Mouse (Mus musculus) spleen, adult 2 months (tissue): ENCODE measurements around the gene Cggbp1.

Source experiments
- CTCF ChIP-seq: fragments of 200-500 bp; IDR thresholded peaks from 2 replicates; pipeline ENCODE4 v1.5.1; 2011; ENCODE audit warnings: mild to moderate bottlenecking, inconsistent platforms; ENCODE audit not compliant: insufficient read depth, insufficient read length, insufficient replicate concordance; ENCODE audit errors: extremely low read depth
- POLR2A ChIP-seq: fragments of 200-500 bp; IDR thresholded peaks from 2 replicates; pipeline ENCODE4 v1.6.1; 2011; ENCODE audit warnings: low read depth, low read length, inconsistent platforms

DNA sequence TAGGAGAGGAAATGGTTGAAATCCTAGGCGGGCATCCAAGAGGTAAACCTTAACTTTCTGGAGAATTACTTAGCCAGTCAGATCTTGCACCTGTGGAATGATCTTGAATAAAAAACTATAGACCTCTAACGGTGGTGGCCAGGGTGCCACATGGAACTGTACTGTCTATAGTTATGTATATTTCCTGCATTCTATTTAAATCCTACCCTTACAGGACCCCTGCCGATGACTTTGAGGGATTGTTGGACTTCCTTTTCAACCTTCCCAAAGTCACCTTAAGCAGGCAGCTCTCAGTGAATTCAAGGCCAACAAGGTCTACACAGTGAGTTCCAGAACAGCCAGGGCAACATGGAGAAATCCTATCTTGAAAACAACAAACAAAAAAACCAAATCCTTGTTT is 37.7 kb downstream of the Cggbp1 start:
- TF ChIP-seq CTCF = no peak
- TF ChIP-seq POLR2A = no peak
